8 mouse cellular contexts compared by ENCODE assay signal in genomic region chr19:45591704-45592103, GRCm38 (mm10). TPM values are rescaled to one million over a fixed set of nuclear protein-coding genes. Genes with fewer than 3 reads are reported as not detected.
A peak's percentile ranks its signal among the peaks of the same experiment; 100 is the strongest.
DNase-seq lines count a peak whose midpoint lies in the region; ATAC-seq and TF ChIP-seq lines count a peak whose summit lies in the region.
"Had no signal": no experiment of that assay in that cellular context is flagged by ENCODE, and none has a peak within 500 bp of the region (broad histone marks: within the 10 kb centered on the region; RNA-seq: fewer than 3 reads in every experiment).

No protein-coding gene starts in this region.

- no peak overlapping the region for H3K9ac ChIP-seq in stomach, postnatal 0 days (ENCODE audit: low read length)
- H3K9ac ChIP-seq: neural tube, embryonic 12.5 days had no signal

- no peak for ATAC-seq in stomach, postnatal 0 days (ENCODE audit: low FRiP score, low TSS enrichment)
- no peak for ATAC-seq in inflammation-experienced regulatory T-cells, adult 6 months

- H3K4me3 ChIP-seq in left cerebral cortex, adult 2 months, result no peak overlapping the region
- no peak overlapping the region for H3K4me3 ChIP-seq in stomach, postnatal 0 days (ENCODE audit: low read depth, low read length)
- H3K4me3 ChIP-seq: neural tube, embryonic 12.5 days had no signal

- H3K9me3 ChIP-seq in stomach, postnatal 0 days (ENCODE audit: control insufficient read depth, low read length), result no peaks in the 10 kb centered on the region
- H3K9me3 ChIP-seq: neural tube, embryonic 12.5 days had no signal

- H3K4me2 ChIP-seq in stomach, postnatal 0 days (replicated peaks; ENCODE audit: low read depth), result no peak overlapping the region
- H3K4me2 ChIP-seq: neural tube, embryonic 12.5 days had no signal

- TF ChIP-seq CTCF in left cerebral cortex, adult 2 months (IDR thresholded peaks at IDR 0.05), result no peak
- TF ChIP-seq CTCF in stomach, postnatal 0 days (IDR thresholded peaks at IDR 0.05; ENCODE audit: low read depth), result no peak

- intact Hi-C loops in left cerebral cortex, adult 2 months (cut with DNase I), result no loop called here
- intact Hi-C loops in left cerebral cortex, postnatal 14 days (cut with DNase I), result loop anchor here (5.0 kb wide), 1 partner anchor 41 kb away; no protein-coding TSS in a partner anchor

- no peaks in the 10 kb centered on the region for H3K4me1 ChIP-seq in stomach, postnatal 0 days (replicated peaks; ENCODE audit: control insufficient read depth, insufficient read depth)

- no peaks in the 10 kb centered on the region for H3K36me3 ChIP-seq in stomach, postnatal 0 days (ENCODE audit: control insufficient read depth, insufficient read depth, low read length)
- H3K36me3 ChIP-seq: neural tube, embryonic 12.5 days had no signal

- H3K27me3 ChIP-seq in stomach, postnatal 0 days (ENCODE audit: control insufficient read depth, insufficient read depth, low read length), result no peaks in the 10 kb centered on the region

- no peak for TF ChIP-seq EP300 in stomach, postnatal 0 days (optimal IDR thresholded peaks at IDR 0.05)

- DNase-seq in left cerebral cortex, adult 2 months (ENCODE audit: extremely low spot score in 1 of 2, low spot score in 2 of 2), result no peak
- DNase-seq in left cerebral cortex, postnatal 14 days (ENCODE audit: low spot score in 2 of 2), result no peak
- peak; percentile 54 for DNase-seq in cerebellum, adult 9-11 months
- peak; percentile 69 to 87 for DNase-seq in kidney, postnatal 36 days
- peak; percentile 34 for DNase-seq in stomach, postnatal 0 days (ENCODE audit: low spot score)
- no peak for DNase-seq in frontal cortex, postnatal 14 days (ENCODE audit: low spot score in 2 of 2)

- WGBS in stomach, postnatal 0 days, result 23% methylated on average over 7 of the region's 7 CpGs

- H3K27ac ChIP-seq in left cerebral cortex, adult 2 months, result peak overlapping the region; percentile 13
- H3K27ac ChIP-seq in stomach, postnatal 0 days (replicated peaks), result no peak overlapping the region
- H3K27ac ChIP-seq: neural tube, embryonic 12.5 days had no signal

RNA-seq across cellular contexts. Expression of gene Gm17018, which starts 31.3 kb away (rescaled TPM):
- total RNA-seq in left cerebral cortex, adult 2 months (2021), result 10 to 100 TPM; 76.2 to 79.1 TPM
- 10 to 100 TPM; 58.3 to 72.0 TPM for total RNA-seq in left cerebral cortex, postnatal 14 days (2021)
- 28.8 and 30.4 TPM in 2 replicates for polyA plus RNA-seq in stomach, postnatal 0 days (2015; fragmentation: Nextera tagmentation; extraction: Ambion mirVana)
- 10 to 100 TPM; 58.9 to 75.9 (median 69.8) TPM for polyA plus RNA-seq in inflammation-experienced regulatory T-cells, adult 6 months (2017; shearing (Covaris generic))

RNA-seq across cellular contexts. Expression of gene Poll, which starts 31.4 kb away (rescaled TPM):
- total RNA-seq in left cerebral cortex, adult 2 months (2021), result 10 to 100 TPM in 1 of 2 experiments, 1 to 10 TPM in 1; 9.7 to 10.3 TPM
- 1 to 10 TPM; 7.6 to 7.7 TPM for total RNA-seq in left cerebral cortex, postnatal 14 days (2021)
- polyA plus RNA-seq in stomach, postnatal 0 days (2015; fragmentation: Nextera tagmentation; extraction: Ambion mirVana), result 6.0 and 6.1 TPM in 2 replicates
- 10 to 100 TPM; 24.9 to 27.6 (median 25.5) TPM for polyA plus RNA-seq in inflammation-experienced regulatory T-cells, adult 6 months (2017; shearing (Covaris generic))

Comparison
In these comparisons a context has a peak if more than half of its experiments do, and no peak if none do; other contexts are left out.
1. DNase-seq: peak in cerebellum, adult 9-11 months (single experiment), kidney, postnatal 36 days (2 of 2) and stomach, postnatal 0 days (single experiment); none in left cerebral cortex, adult 2 months (0 of 2), left cerebral cortex, postnatal 14 days (0 of 2) and frontal cortex, postnatal 14 days (0 of 2).